Mouse (Mus musculus): ENCODE measurements around the gene Plppr4. TPM values are rescaled to one million over a fixed set of nuclear protein-coding genes. Genes with fewer than 3 reads are reported as not detected.

Gene Plppr4
- polyA plus RNA-seq, 1 experiment from 2014 or later = 0.60 TPM

GRCm38 (mm10) chr3:117308895-117309579 is 51.6 kb downstream of the Plppr4 start:
- whole genome bisulfite sequencing (ENCODE audit: insufficient replicate concordance) = 86% methylated on average over 3 of the region's 3 CpGs
- Histone ChIP-seq H3K27me3 (ENCODE audit: control insufficient read depth, insufficient read depth, low read length) (no peaks in the 10 kb centered on the region), H3K4me3 (ENCODE audit: low read depth, low read length) (no peak overlapping the region), H3K9ac (ENCODE audit: low read depth, low read length) (no peak overlapping the region), H3K4me2 (no peak overlapping the region), H3K9me3 (replicated peaks; ENCODE audit: control insufficient read depth, low read length) (no peaks in the 10 kb centered on the region), H3K4me1 (ENCODE audit: control insufficient read depth, insufficient read depth, low read length) (no peaks in the 10 kb centered on the region), H3K36me3 (ENCODE audit: control insufficient read depth, insufficient read depth, low read length) (no peaks in the 10 kb centered on the region), H3K27ac (ENCODE audit: low read depth, low read length) (no peak overlapping the region)
- ATAC-seq (replicated peaks; ENCODE audit: insufficient number of reproducible peaks, low FRiP score, low TSS enrichment) = no peak

GRCm38 (mm10) chr3:117307555-117307954 is 53.1 kb downstream of the Plppr4 start:
- no peak for ATAC-seq (replicated peaks; ENCODE audit: insufficient number of reproducible peaks, low FRiP score, low TSS enrichment)
- Histone ChIP-seq H3K4me1 (ENCODE audit: control insufficient read depth, insufficient read depth, low read length) (no peaks in the 10 kb centered on the region), H3K27ac (ENCODE audit: low read depth, low read length) (no peak overlapping the region), H3K9me3 (replicated peaks; ENCODE audit: control insufficient read depth, low read length) (no peaks in the 10 kb centered on the region), H3K4me3 (ENCODE audit: low read depth, low read length) (no peak overlapping the region), H3K4me2 (no peak overlapping the region), H3K27me3 (ENCODE audit: control insufficient read depth, insufficient read depth, low read length) (no peaks in the 10 kb centered on the region), H3K9ac (ENCODE audit: low read depth, low read length) (no peak overlapping the region), H3K36me3 (ENCODE audit: control insufficient read depth, insufficient read depth, low read length) (no peaks in the 10 kb centered on the region)
- WGBS (ENCODE audit: insufficient replicate concordance) = 82% methylated on average over 4 of the region's 4 CpGs

GRCm38 (mm10) chr3:117304037-117304436 is 56.6 kb downstream of the Plppr4 start:
- Histone ChIP-seq H3K4me1 (ENCODE audit: control insufficient read depth, insufficient read depth, low read length) (no peaks in the 10 kb centered on the region), H3K4me2 (no peak overlapping the region), H3K9ac (ENCODE audit: low read depth, low read length) (no peak overlapping the region), H3K27me3 (ENCODE audit: control insufficient read depth, insufficient read depth, low read length) (no peaks in the 10 kb centered on the region), H3K4me3 (ENCODE audit: low read depth, low read length) (no peak overlapping the region), H3K36me3 (ENCODE audit: control insufficient read depth, insufficient read depth, low read length) (no peaks in the 10 kb centered on the region), H3K9me3 (replicated peaks; ENCODE audit: control insufficient read depth, low read length) (no peaks in the 10 kb centered on the region), H3K27ac (ENCODE audit: low read depth, low read length) (no peak overlapping the region)
- no peak for ATAC-seq (replicated peaks; ENCODE audit: insufficient number of reproducible peaks, low FRiP score, low TSS enrichment)
- WGBS (ENCODE audit: insufficient replicate concordance) = 82% methylated on average over 2 of the region's 2 CpGs

GRCm38 (mm10) chr3:117300735-117301271 is 59.9 kb downstream of the Plppr4 start:
- no peak overlapping the region for H3K4me3 ChIP-seq (ENCODE audit: low read depth, low read length)
- no peak overlapping the region for H3K9ac ChIP-seq (ENCODE audit: low read depth, low read length)
- H3K27me3 ChIP-seq (ENCODE audit: control insufficient read depth, insufficient read depth, low read length) = no peaks in the 10 kb centered on the region
- no peak for ATAC-seq (replicated peaks; ENCODE audit: insufficient number of reproducible peaks, low FRiP score, low TSS enrichment)
- H3K36me3 ChIP-seq (ENCODE audit: control insufficient read depth, insufficient read depth, low read length) = no peaks in the 10 kb centered on the region
- no peak overlapping the region for H3K4me2 ChIP-seq
- no peaks in the 10 kb centered on the region for H3K9me3 ChIP-seq (replicated peaks; ENCODE audit: control insufficient read depth, low read length)
- no peaks in the 10 kb centered on the region for H3K4me1 ChIP-seq (ENCODE audit: control insufficient read depth, insufficient read depth, low read length)
- H3K27ac ChIP-seq (ENCODE audit: low read depth, low read length) = no peak overlapping the region
- 73% methylated on average over 1 of the region's 1 CpGs for WGBS (ENCODE audit: insufficient replicate concordance)

DNA sequence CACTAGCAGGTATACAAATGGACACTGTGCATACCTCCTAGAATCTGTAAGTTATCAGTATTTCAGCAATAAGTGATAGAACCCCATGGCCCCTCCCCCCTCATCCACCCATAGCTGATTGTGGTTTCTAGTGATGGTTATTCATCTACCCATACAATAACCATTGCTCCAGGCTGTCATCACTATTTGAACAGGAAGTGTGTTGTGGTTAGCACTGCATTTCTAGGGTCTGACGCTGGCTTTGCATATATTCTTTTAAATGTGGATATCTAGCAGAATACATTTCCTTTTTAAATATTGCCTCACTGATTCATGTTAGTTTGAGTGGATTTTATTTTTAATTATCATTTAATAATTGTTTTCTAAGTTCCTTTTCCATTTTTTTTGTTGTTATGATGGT is 62.9 kb downstream of the Plppr4 start:
- H3K4me2 ChIP-seq = no peak overlapping the region
- ATAC-seq (replicated peaks; ENCODE audit: insufficient number of reproducible peaks, low FRiP score, low TSS enrichment) = no peak
- H3K36me3 ChIP-seq (ENCODE audit: control insufficient read depth, insufficient read depth, low read length) = no peaks in the 10 kb centered on the region
- no peaks in the 10 kb centered on the region for H3K27me3 ChIP-seq (ENCODE audit: control insufficient read depth, insufficient read depth, low read length)
- H3K27ac ChIP-seq (ENCODE audit: low read depth, low read length) = no peak overlapping the region
- no peak overlapping the region for H3K4me3 ChIP-seq (ENCODE audit: low read depth, low read length)
- no peak overlapping the region for H3K9ac ChIP-seq (ENCODE audit: low read depth, low read length)
- 78% methylated on average over 1 of the region's 1 CpGs for WGBS (ENCODE audit: insufficient replicate concordance)
- H3K9me3 ChIP-seq (replicated peaks; ENCODE audit: control insufficient read depth, low read length) = no peaks in the 10 kb centered on the region
- no peaks in the 10 kb centered on the region for H3K4me1 ChIP-seq (ENCODE audit: control insufficient read depth, insufficient read depth, low read length)

DNA sequence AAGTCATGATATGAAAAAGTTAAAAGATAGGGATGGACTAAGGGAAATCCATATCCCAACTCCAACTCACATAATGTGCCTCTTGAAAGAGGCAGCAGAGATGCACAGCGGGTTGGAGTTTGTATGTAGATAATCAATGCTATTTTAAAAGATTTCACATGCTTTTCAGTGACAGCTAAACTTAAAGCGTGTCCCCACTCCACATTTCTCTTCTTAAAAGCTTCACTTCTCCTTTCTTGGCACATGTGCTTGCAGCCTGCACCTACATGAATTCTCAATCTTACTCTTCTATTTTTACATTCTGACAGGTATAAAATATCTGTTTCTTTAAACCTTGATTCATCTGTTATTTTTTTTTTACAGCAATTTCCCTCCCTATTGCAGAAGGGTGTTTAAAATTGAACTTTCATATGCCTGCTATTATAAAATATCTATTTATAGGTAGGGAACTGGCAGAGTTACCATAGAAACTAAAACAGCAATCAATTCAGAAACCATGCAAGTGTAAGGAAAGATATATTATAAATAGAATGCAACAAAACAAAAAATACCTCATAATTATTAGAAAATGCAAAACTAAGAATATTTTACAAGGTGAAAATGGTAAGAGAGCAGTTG is 66.3 kb downstream of the Plppr4 start:
- H3K4me2 ChIP-seq = no peak overlapping the region
- H3K4me1 ChIP-seq (ENCODE audit: control insufficient read depth, insufficient read depth, low read length) = no peaks in the 10 kb centered on the region
- no peak for ATAC-seq (replicated peaks; ENCODE audit: insufficient number of reproducible peaks, low FRiP score, low TSS enrichment)
- no peak overlapping the region for H3K27ac ChIP-seq (ENCODE audit: low read depth, low read length)
- no peak overlapping the region for H3K9ac ChIP-seq (ENCODE audit: low read depth, low read length)
- H3K27me3 ChIP-seq (ENCODE audit: control insufficient read depth, insufficient read depth, low read length) = no peaks in the 10 kb centered on the region
- no peaks in the 10 kb centered on the region for H3K36me3 ChIP-seq (ENCODE audit: control insufficient read depth, insufficient read depth, low read length)
- no peaks in the 10 kb centered on the region for H3K9me3 ChIP-seq (replicated peaks; ENCODE audit: control insufficient read depth, low read length)
- no peak overlapping the region for H3K4me3 ChIP-seq (ENCODE audit: low read depth, low read length)
- 69% methylated on average over 2 of the region's 2 CpGs for WGBS (ENCODE audit: insufficient replicate concordance)

Small RNAs within 50 kb of the gene (microRNA-seq; reads per million reads assigned to microRNA genes)
- gene Gm22408 (ENCODE audit: borderline number of aligned reads) = not detected

Other genes starting within 250 kb of the Plppr4 start
- 4.6 and 4.8 TPM in 2 replicates for gene Plppr5, start 214.0 kb upstream of the Plppr4 start, polyA plus RNA-seq (2014; fragmentation: Nextera tagmentation; extraction: Ambion mirVana)

Measured in heart, embryonic 11.5 days (tissue).